Comparison of ENCODE assay signal across 8 mouse cellular contexts in the genomic region with DNA sequence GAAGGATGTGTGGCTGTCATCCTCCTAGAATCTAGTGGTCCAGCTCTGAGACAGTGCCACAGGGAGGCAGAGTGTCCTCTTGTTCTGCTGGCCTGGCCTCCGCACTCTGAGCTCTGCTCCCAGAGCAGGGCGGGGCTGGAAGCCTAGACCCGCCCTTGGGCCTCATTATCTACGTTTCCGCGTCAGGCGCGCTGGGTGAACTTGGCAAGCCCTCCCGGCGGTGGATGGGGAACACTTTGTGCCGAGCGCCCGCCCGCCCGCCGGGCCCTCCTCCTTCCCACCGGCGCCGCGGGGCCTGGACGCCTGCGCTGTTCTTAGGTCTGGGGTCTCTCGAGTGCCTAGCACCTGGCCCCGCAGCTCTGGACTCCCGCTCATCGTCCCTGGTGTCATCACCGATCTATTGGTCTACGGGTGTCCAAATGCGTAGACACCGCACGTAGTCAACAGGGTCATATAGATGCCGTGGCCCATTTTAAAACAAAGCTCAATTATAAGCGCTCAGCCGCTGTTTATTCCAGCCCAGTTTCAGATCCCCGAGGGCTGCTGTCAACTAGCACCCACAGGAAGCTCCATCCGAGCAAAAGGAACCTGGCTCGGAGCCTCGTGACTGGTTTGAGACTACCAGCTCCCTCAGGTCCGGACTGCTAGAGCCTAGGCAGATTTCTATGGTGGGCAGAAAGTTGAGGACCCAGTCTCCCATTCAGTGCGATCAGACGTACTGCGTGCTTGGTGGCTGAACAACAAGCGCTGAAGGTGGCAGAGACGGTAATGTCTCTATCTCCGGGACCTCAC. TPM values are rescaled to one million over a fixed set of nuclear protein-coding genes. Genes with fewer than 3 reads are reported as not detected.
DNase-seq lines count a peak whose midpoint lies in the region; ATAC-seq and TF ChIP-seq lines count a peak whose summit lies in the region.

No protein-coding gene starts in this region.

- H3K9me3 ChIP-seq in ES-Bruce4 (replicated peaks; ENCODE audit: control insufficient read depth, insufficient read depth, low read length, poor library complexity, severe bottlenecking), result no peaks in the 10 kb centered on the region
- H3K9me3 ChIP-seq in forebrain, embryonic 15.5 days, result no peaks in the 10 kb centered on the region
- no peaks in the 10 kb centered on the region for H3K9me3 ChIP-seq in liver, embryonic 15.5 days (replicated peaks)
- no peaks in the 10 kb centered on the region for H3K9me3 ChIP-seq in stomach, embryonic 15.5 days

- TF ChIP-seq CTCF in ES-Bruce4 (IDR thresholded peaks at IDR 0.05; ENCODE audit: low read depth, low read length), result peak; percentile 51

- H3K9ac ChIP-seq in ES-Bruce4 (ENCODE audit: low read depth, poor library complexity, severe bottlenecking), result peak overlapping the region; percentile 44
- H3K9ac ChIP-seq in forebrain, embryonic 15.5 days (replicated peaks), result peak overlapping the region; percentile 65
- peak overlapping the region; percentile 69 for H3K9ac ChIP-seq in liver, embryonic 15.5 days
- H3K9ac ChIP-seq in stomach, embryonic 15.5 days, result peak overlapping the region; percentile 3; the same call in 1 of the 2 replicates

- no peak for TF ChIP-seq POLR2A in ES-Bruce4 (IDR thresholded peaks at IDR 0.05; ENCODE audit: insufficient read depth, low read length)

- peak overlapping the region; percentile 90 for H3K4me2 ChIP-seq in forebrain, embryonic 15.5 days (replicated peaks)
- peak overlapping the region; percentile 97 for H3K4me2 ChIP-seq in liver, embryonic 15.5 days
- H3K4me2 ChIP-seq in stomach, embryonic 15.5 days, result peak overlapping the region; percentile 93

- peak overlapping the region; percentile 52 for H3K4me3 ChIP-seq in ES-Bruce4 (ENCODE audit: low read depth, low read length)
- peak overlapping the region; percentile 48 for H3K4me3 ChIP-seq in forebrain, embryonic 15.5 days
- peak overlapping the region; percentile 66 for H3K4me3 ChIP-seq in liver, embryonic 15.5 days (replicated peaks)
- peak overlapping the region; percentile 50 for H3K4me3 ChIP-seq in stomach, embryonic 15.5 days (replicated peaks)

- no peak overlapping the region for H3K27ac ChIP-seq in ES-Bruce4 (ENCODE audit: insufficient read depth, low read length)
- peak overlapping the region; percentile 48 for H3K27ac ChIP-seq in forebrain, embryonic 15.5 days (replicated peaks)
- H3K27ac ChIP-seq in liver, embryonic 15.5 days (replicated peaks), result peak overlapping the region; percentile 77
- no peak overlapping the region for H3K27ac ChIP-seq in stomach, embryonic 15.5 days

- DNase-seq in cerebellum, adult 11 months, result peak; percentile 90
- DNase-seq in heart, postnatal 14 days, result peak; percentile 91 to 92
- peak; percentile 85 for DNase-seq in large intestine, adult 2 months (ENCODE audit: low read depth, low spot score)
- peak; percentile 74 for DNase-seq in neural tube, embryonic 10.5 days (ENCODE audit: extremely low spot score, low spot score)

- ATAC-seq in forebrain, embryonic 15.5 days (replicated peaks), result peak; percentile 82
- ATAC-seq in liver, embryonic 15.5 days (ENCODE audit: insufficient read depth), result peak; percentile 93
- ATAC-seq in stomach, embryonic 15.5 days (ENCODE audit: insufficient read depth, low FRiP score, low read depth), result peak; percentile 90

- TF ChIP-seq EP300 in ES-Bruce4 (IDR thresholded peaks at IDR 0.05; ENCODE audit: insufficient read depth, low read depth, low read length), result no peak

- peaks cover 1% of the 10 kb centered on the region for H3K4me1 ChIP-seq in ES-Bruce4 (ENCODE audit: control insufficient read depth, insufficient read depth, low read length)
- H3K4me1 ChIP-seq in forebrain, embryonic 15.5 days, result peaks cover 29% of the 10 kb centered on the region
- H3K4me1 ChIP-seq in liver, embryonic 15.5 days (replicated peaks), result peaks cover 38% of the 10 kb centered on the region
- peaks cover 10% of the 10 kb centered on the region; the same call in 1 of the 2 replicates for H3K4me1 ChIP-seq in stomach, embryonic 15.5 days

- H3K27me3 ChIP-seq in ES-Bruce4 (ENCODE audit: control insufficient read depth, insufficient read depth, low read length, poor library complexity, severe bottlenecking), result 0 out of 2 replicates have a peak, but pooled peaks cover 1% of the 10 kb centered on the region
- H3K27me3 ChIP-seq in forebrain, embryonic 15.5 days, result no peaks in the 10 kb centered on the region
- H3K27me3 ChIP-seq in liver, embryonic 15.5 days, result peaks cover 81% of the 10 kb centered on the region
- H3K27me3 ChIP-seq in stomach, embryonic 15.5 days (replicated peaks), result peaks cover 17% of the 10 kb centered on the region

- 1% methylated on average over 45 of the region's 45 CpGs for WGBS in forebrain, embryonic 15.5 days
- under 1% methylated on average over 45 of the region's 45 CpGs for WGBS in large intestine, adult 2 months
- WGBS in liver, embryonic 15.5 days (ENCODE audit: insufficient replicate concordance), result under 1% methylated on average over 45 of the region's 45 CpGs
- WGBS in stomach, embryonic 15.5 days, result under 1% methylated on average over 45 of the region's 45 CpGs

- no peaks in the 10 kb centered on the region for H3K36me3 ChIP-seq in ES-Bruce4 (ENCODE audit: control insufficient read depth, insufficient read depth, low read length, poor library complexity, severe bottlenecking)
- H3K36me3 ChIP-seq in forebrain, embryonic 15.5 days, result no peaks in the 10 kb centered on the region
- no peaks in the 10 kb centered on the region for H3K36me3 ChIP-seq in liver, embryonic 15.5 days (replicated peaks)
- no peaks in the 10 kb centered on the region for H3K36me3 ChIP-seq in stomach, embryonic 15.5 days

- intact Hi-C loops in heart, postnatal 14 days (cut with DNase I), result loop anchor here (2.0 to 5.0 kb wide), 2 partner anchors 95 to 182 kb away; partner anchors contain the start of gene Synj1

RNA-seq across cellular contexts. Expression of gene Eva1c, which starts 3.6 kb away (rescaled TPM):
- polyA plus RNA-seq in ES-Bruce4 (2011; ENCODE audit: insufficient read depth, insufficient read length, low read depth, missing spikeins), result 3.2 and 4.9 TPM in 2 replicates
- polyA plus RNA-seq in forebrain, embryonic 15.5 days (2015; fragmentation: Nextera tagmentation; extraction: Ambion mirVana), result 6.4 and 6.5 TPM in 2 replicates
- total RNA-seq in heart, postnatal 14 days (2021), result 1 to 10 TPM; 2.3 to 2.7 TPM
- 0.45 and 0.67 TPM in 2 replicates for polyA plus RNA-seq in large intestine, adult 2 months (2012; rRNA removed)
- 0.39 and 0.48 TPM in 2 replicates for polyA plus RNA-seq in liver, embryonic 15.5 days (2015; fragmentation: Nextera tagmentation; extraction: Ambion mirVana)
- 1.7 and 1.9 TPM in 2 replicates for polyA plus RNA-seq in stomach, embryonic 15.5 days (2015; fragmentation: Nextera tagmentation; extraction: Ambion mirVana)

RNA-seq across cellular contexts. Expression of gene Urb1, which starts 19.9 kb away (rescaled TPM):
- polyA plus RNA-seq in ES-Bruce4 (2011; ENCODE audit: insufficient read depth, insufficient read length, low read depth, missing spikeins), result 24.4 and 27.0 TPM in 2 replicates
- 10.0 and 11.8 TPM in 2 replicates for polyA plus RNA-seq in forebrain, embryonic 15.5 days (2015; fragmentation: Nextera tagmentation; extraction: Ambion mirVana)
- 1 to 10 TPM; 5.9 to 8.9 TPM for total RNA-seq in heart, postnatal 14 days (2021)
- polyA plus RNA-seq in large intestine, adult 2 months (2012; rRNA removed), result 2.7 and 3.6 TPM in 2 replicates
- 4.3 and 4.5 TPM in 2 replicates for polyA plus RNA-seq in liver, embryonic 15.5 days (2015; fragmentation: Nextera tagmentation; extraction: Ambion mirVana)
- 6.4 and 9.0 TPM in 2 replicates for polyA plus RNA-seq in stomach, embryonic 15.5 days (2015; fragmentation: Nextera tagmentation; extraction: Ambion mirVana)

Comparison
In these comparisons a context has a peak if more than half of its experiments do, and no peak if none do; other contexts are left out.
1. H3K27ac ChIP-seq: peak in forebrain, embryonic 15.5 days (single experiment) and liver, embryonic 15.5 days (single experiment); none in ES-Bruce4 (single experiment) and stomach, embryonic 15.5 days (single experiment).
2. H3K9ac ChIP-seq: peak in every context shown above with its lines; median percentile 69 in liver, embryonic 15.5 days; 65 in forebrain, embryonic 15.5 days; 44 in ES-Bruce4; 3 in stomach, embryonic 15.5 days.
3. Peak in every context shown above with its lines, with median percentiles within 50 percentile points of each other: H3K4me3 ChIP-seq, DNase-seq, ATAC-seq and H3K4me2 ChIP-seq.